Mouse (Mus musculus) CH12.LX (cell line): ENCODE measurements at regions not wholly inside any gene's neighbourhood (a gene's known extent, or its start where the extent isn't known, plus 50 kb on each side); places are given as distances from the start of the nearest gene placed in this dataset.

Experiments used
- DNase-seq: peaks from one replicate; pipeline ENCODE4 v3.0.0-alpha.2; 2013; ENCODE audit errors: extremely low read depth
- H3K27ac ChIP-seq: 2 replicates; pipeline ENCODE4 v1.5.1; 2012; ENCODE audit warnings: low read depth, mild to moderate bottlenecking, control low read depth, moderate library complexity; ENCODE audit not compliant: insufficient read depth
- H3K27me3 ChIP-seq: replicated peaks from 2 replicates; pipeline ENCODE3; 2012; ENCODE audit warnings: inconsistent platforms
- H3K36me3 ChIP-seq, 2 experiments: replicated peaks in 1 of 2; 2 replicates each; pipeline versions ENCODE3 to v1.6.1; 2012; ENCODE audit warnings: inconsistent platforms in 1 of 2, low read length in 1 of 2, mild to moderate bottlenecking in 1 of 2, mixed read lengths in 1 of 2, moderate library complexity in 1 of 2; ENCODE audit not compliant: control insufficient read depth in 1 of 2, insufficient read depth in 1 of 2
- H3K4me1 ChIP-seq, 2 experiments: 2 replicates each; pipeline ENCODE4 v1.6.1; 2012; ENCODE audit warnings: inconsistent platforms in 1 of 2, moderate library complexity in 1 of 2; ENCODE audit not compliant: insufficient read depth in 2 of 2, control insufficient read depth in 1 of 2
- H3K4me2 ChIP-seq: 2 replicates; pipeline ENCODE4 v1.6.1; 2012; ENCODE audit warnings: low read depth, mild to moderate bottlenecking, control low read depth; ENCODE audit not compliant: poor library complexity, insufficient read depth, severe bottlenecking
- H3K4me3 ChIP-seq, 3 experiments: fragments of 150-350 bp in 1 of 3; sonication (generic) in 1 of 3; replicated peaks in 1 of 3; 2 replicates each; pipeline versions ENCODE3 to v1.5.1; 2011 to 2012; ENCODE audit warnings: low read depth in 2 of 3, low read length in 2 of 3, mild to moderate bottlenecking in 2 of 3, moderate library complexity in 2 of 3, control low read depth in 1 of 3, improper control_type of control experiment in 1 of 3, inconsistent platforms in 1 of 3, mixed read lengths in 1 of 3; ENCODE audit not compliant: poor library complexity in 1 of 3
- H3K79me2 ChIP-seq: replicated peaks from 2 replicates; pipeline ENCODE4 v1.6.1; 2012; ENCODE audit warnings: mild to moderate bottlenecking, moderate library complexity; ENCODE audit not compliant: control insufficient read depth, poor library complexity, insufficient read depth, severe bottlenecking; ENCODE audit errors: extremely low read depth
- H3K9ac ChIP-seq: 2 replicates; pipeline ENCODE4 v1.6.1; 2012; ENCODE audit warnings: low read depth, mild to moderate bottlenecking, control low read depth, moderate library complexity; ENCODE audit not compliant: insufficient read depth
- H3K9me3 ChIP-seq: replicated peaks from 2 replicates; pipeline ENCODE3; 2012; ENCODE audit warnings: low read length, inconsistent platforms, mixed read lengths
- BHLHE40 ChIP-seq: IDR thresholded peaks from 2 replicates; pipeline ENCODE4 v1.6.1; 2011; ENCODE audit warnings: mild to moderate bottlenecking, low read depth, low read length, improper control_type of control experiment
- CHD1 ChIP-seq: IDR thresholded peaks from 2 replicates; pipeline ENCODE4 v1.6.1; 2012; ENCODE audit warnings: low read depth, low read length, improper control_type of control experiment, inconsistent platforms
- CHD2 ChIP-seq: IDR thresholded peaks from 2 replicates; pipeline ENCODE4 v1.6.1; 2011; ENCODE audit warnings: low read length, improper control_type of control experiment
- CTCF ChIP-seq, 2 experiments: IDR thresholded peaks in 1 of 2; conservative IDR thresholded peaks in 1 of 2; 2 replicates each; pipeline ENCODE4 v1.5.1; 2011 to 2012; ENCODE audit warnings: low read depth in 2 of 2, low read length in 2 of 2, improper control_type of control experiment in 1 of 2, inconsistent platforms in 1 of 2, mild to moderate bottlenecking in 1 of 2, moderate library complexity in 1 of 2
- ELF1 ChIP-seq: IDR thresholded peaks from 2 replicates; pipeline ENCODE4 v1.6.1; 2014; ENCODE audit warnings: low read depth, mild to moderate bottlenecking, inconsistent platforms, low read length, improper control_type of control experiment
- EP300 ChIP-seq: IDR thresholded peaks from 2 replicates; pipeline ENCODE4 v1.6.1; 2011; ENCODE audit warnings: low read length, improper control_type of control experiment
- ETS1 ChIP-seq: conservative IDR thresholded peaks from 2 replicates; pipeline ENCODE4 v1.6.1; 2012; ENCODE audit warnings: low read depth, mild to moderate bottlenecking, inconsistent platforms, low read length, improper control_type of control experiment, moderate library complexity
- GABPA ChIP-seq: IDR thresholded peaks from 2 replicates; pipeline ENCODE4 v1.6.1; 2012; ENCODE audit warnings: low read depth, low read length, improper control_type of control experiment, inconsistent platforms; ENCODE audit not compliant: insufficient replicate concordance
- IRF4 ChIP-seq: IDR thresholded peaks from 2 replicates; pipeline ENCODE4 v1.6.1; 2014; ENCODE audit warnings: low read depth, mild to moderate bottlenecking, inconsistent platforms, low read length, improper control_type of control experiment
- KAT2A ChIP-seq: IDR thresholded peaks from 2 replicates; pipeline ENCODE4 v1.6.1; 2012; ENCODE audit warnings: low read length, improper control_type of control experiment, inconsistent platforms; ENCODE audit not compliant: insufficient replicate concordance
- MAFK ChIP-seq: IDR thresholded peaks from 2 replicates; pipeline ENCODE4 v1.6.1; 2011; ENCODE audit warnings: low read length, improper control_type of control experiment; ENCODE audit not compliant: insufficient replicate concordance
- MEF2A ChIP-seq: IDR thresholded peaks from 2 replicates; pipeline ENCODE4 v1.6.1; 2014; ENCODE audit warnings: low read depth, mild to moderate bottlenecking, inconsistent platforms, low read length, improper control_type of control experiment, borderline replicate concordance
- MXI1 ChIP-seq: IDR thresholded peaks from 2 replicates; pipeline ENCODE4 v1.6.1; 2011; ENCODE audit warnings: mild to moderate bottlenecking, low read depth, low read length, improper control_type of control experiment
- MYC ChIP-seq: IDR thresholded peaks from 2 replicates; pipeline ENCODE4 v1.6.1; 2011; ENCODE audit warnings: low read depth, mild to moderate bottlenecking, improper control_type of control experiment, low read length
- NELFE ChIP-seq: IDR thresholded peaks from 2 replicates; pipeline ENCODE4 v1.6.1; 2011; ENCODE audit warnings: low read depth, low read length, improper control_type of control experiment
- NRF1 ChIP-seq: IDR thresholded peaks from 2 replicates; pipeline ENCODE4 v1.6.1; 2014; ENCODE audit warnings: low read depth, mild to moderate bottlenecking, inconsistent platforms, low read length, improper control_type of control experiment, moderate library complexity
- PAX5 ChIP-seq: IDR thresholded peaks from 2 replicates; pipeline ENCODE4 v1.6.1; 2012; ENCODE audit warnings: low read length, inconsistent platforms, mixed read lengths
- RCOR1 ChIP-seq: conservative IDR thresholded peaks from 2 replicates; pipeline ENCODE4 v1.6.1; 2012; ENCODE audit warnings: low read depth, mild to moderate bottlenecking, inconsistent platforms, low read length, improper control_type of control experiment
- SIN3A ChIP-seq: IDR thresholded peaks from 2 replicates; pipeline ENCODE4 v1.6.1; 2012; ENCODE audit warnings: low read length, improper control_type of control experiment, inconsistent platforms
- TBP ChIP-seq: conservative IDR thresholded peaks from 2 replicates; pipeline ENCODE4 v1.6.1; 2011; ENCODE audit warnings: low read depth, low read length, improper control_type of control experiment
- USF1 ChIP-seq: IDR thresholded peaks from 2 replicates; pipeline ENCODE4 v1.6.1; 2014; ENCODE audit warnings: low read depth, mild to moderate bottlenecking, inconsistent platforms, low read length, improper control_type of control experiment
- USF2 ChIP-seq: conservative IDR thresholded peaks from 2 replicates; pipeline ENCODE4 v1.6.1; 2011; ENCODE audit warnings: low read depth, low read length, improper control_type of control experiment
- ZMIZ1 ChIP-seq: IDR thresholded peaks from 2 replicates; pipeline ENCODE4 v1.6.1; 2012; ENCODE audit warnings: low read depth, mild to moderate bottlenecking, inconsistent platforms, low read length, improper control_type of control experiment
- ZNF384 ChIP-seq: IDR thresholded peaks from 2 replicates; pipeline ENCODE4 v1.6.1; 2012; ENCODE audit warnings: low read depth, low read length, improper control_type of control experiment, inconsistent platforms
- dilution Hi-C: fragments of 300-500 bp; cut with MboI; formaldehyde crosslinking; loops from 2 replicates; pipeline ENCODE4 v1.14.3; 2020; ENCODE audit warnings: low sequenced_read_pairs; ENCODE audit not compliant: extremely low pct_unique_long_range_greater_than_20kb, extremely low pct_ligation_motif_present
- in situ Hi-C: fragments of 300-500 bp; cut with MboI; formaldehyde crosslinking; loops from 3 replicates; pipeline ENCODE4 v1.14.3; 2019; ENCODE audit warnings: low sequenced_read_pairs, low pct_ligation_motif_present, low pct_unique_long_range_greater_than_20kb, mixed read lengths

- Histone ChIP-seq H3K4me3 (no peak overlapping the region), H3K9me3 (peaks cover 3% of the 10 kb centered on the region), H3K4me1 (peaks cover 0 to 7% of the 10 kb centered on the region in 2 experiments; a peak in 2 of 4 replicates), H3K36me3 (no peaks in the 10 kb centered on the region), H3K9ac (no peak overlapping the region), H3K27ac (no peak overlapping the region), H3K79me2 (no peaks in the 10 kb centered on the region), H3K27me3 (no peaks in the 10 kb centered on the region), H3K4me2 (no peak overlapping the region)
- no peak for DNase-seq
- TF ChIP-seq CHD2 = no peak
- no peak for TF ChIP-seq NELFE
- no peak for TF ChIP-seq BHLHE40
- TF ChIP-seq MEF2A = no peak
- no peak for TF ChIP-seq USF1
- in situ Hi-C loops (no loop called here), dilution Hi-C loops (no loop called here)
These were observed 89.9 kb upstream of the Cep85l start for GRCm38 (mm10) chr10:53469611-53470010.

DNA sequence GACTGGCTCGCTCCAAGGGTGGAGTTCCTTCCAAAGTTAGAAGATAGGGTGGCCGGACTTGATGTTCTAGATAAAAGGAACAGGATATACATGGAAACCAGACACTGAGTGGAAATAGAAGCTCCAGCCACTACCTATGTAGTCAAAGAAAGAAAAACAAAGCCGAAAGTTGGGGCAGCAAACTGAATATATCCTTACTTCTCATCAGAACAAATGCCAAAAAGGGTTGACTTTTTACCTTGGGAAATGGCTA is 88.5 kb upstream of the Cep85l start:
- Histone ChIP-seq H3K4me3 (no peak overlapping the region), H3K36me3 (no peaks in the 10 kb centered on the region), H3K9ac (no peak overlapping the region), H3K79me2 (no peaks in the 10 kb centered on the region), H3K4me1 (peaks cover 0 to 7% of the 10 kb centered on the region in 2 experiments; a peak in 2 of 4 replicates), H3K9me3 (peaks cover 3% of the 10 kb centered on the region), H3K27ac (no peak overlapping the region), H3K27me3 (no peaks in the 10 kb centered on the region), H3K4me2 (no peak overlapping the region)
- no peak for DNase-seq
- in situ Hi-C loops (no loop called here), dilution Hi-C loops (no loop called here)
- TF ChIP-seq ETS1 (no peak), RCOR1 (no peak)

GRCm38 (mm10) chr10:53467472-53468292 is 87.9 kb upstream of the Cep85l start:
- Histone ChIP-seq H3K4me1 (peaks cover 0 to 7% of the 10 kb centered on the region in 2 experiments; a peak in 2 of 4 replicates), H3K36me3 (no peaks in the 10 kb centered on the region), H3K4me3 (no peak overlapping the region), H3K27me3 (no peaks in the 10 kb centered on the region), H3K9ac (no peak overlapping the region), H3K79me2 (no peaks in the 10 kb centered on the region), H3K4me2 (no peak overlapping the region), H3K27ac (no peak overlapping the region), H3K9me3 (peaks cover 3% of the 10 kb centered on the region)
- no peak for DNase-seq
- in situ Hi-C loops = no loop called here
- dilution Hi-C loops = no loop called here
- TF ChIP-seq GABPA (no peak), CHD2 (no peak), SIN3A (no peak), MXI1 (no peak), CHD1 (no peak), EP300 (no peak), CTCF (conservative IDR thresholded peaks at IDR 0.05 in 1 of 2, IDR thresholded peaks at IDR 0.05 in 1 of 2; ENCODE audit: low read depth in 2 of 2, low read length in 2 of 2) (no peak), ZNF384 (no peak), MAFK (no peak), TBP (no peak), IRF4 (no peak), NELFE (no peak), KAT2A (no peak), BHLHE40 (no peak), ZMIZ1 (no peak), USF2 (no peak), PAX5 (no peak), MYC (no peak), ELF1 (no peak), NRF1 (no peak)
